Mouse (Mus musculus): ENCODE data around the gene Slc2a5. TPM values are rescaled to one million over a fixed set of nuclear protein-coding genes. Genes with fewer than 3 reads are reported as not detected.

The Slc2a5 gene
- polyA plus RNA-seq, 1 experiment, result 177 TPM

GRCm38 (mm10) chr4:150102822-150103221 is 16.3 kb upstream of the Slc2a5 start:
- WGBS, result 68% methylated on average over 7 of the region's 7 CpGs
- no peak overlapping the region for H3K27ac ChIP-seq (ENCODE audit: insufficient read depth, low read depth, low read length)
- no peak overlapping the region for H3K4me3 ChIP-seq (ENCODE audit: low read depth, low read length)
- TF ChIP-seq POLR2A (IDR thresholded peaks at IDR 0.05; ENCODE audit: low read depth, low read length), result no peak
- no peak for TF ChIP-seq CTCF (IDR thresholded peaks at IDR 0.05; ENCODE audit: extremely low read depth, insufficient read length, insufficient replicate concordance, low read depth, low read length)
- peaks cover 2% of the 10 kb centered on the region; the same call in 1 of the 2 replicates for H3K36me3 ChIP-seq (ENCODE audit: control insufficient read depth, insufficient read depth, low read length)
- 0 out of 2 replicates have a peak, but pooled peaks cover 3% of the 10 kb centered on the region for H3K4me1 ChIP-seq (ENCODE audit: control insufficient read depth, insufficient read depth, insufficient read length, low read length)
- H3K27me3 ChIP-seq (ENCODE audit: control insufficient read depth, insufficient read depth, low read length), result no peaks in the 10 kb centered on the region

- Histone ChIP-seq H3K27ac (ENCODE audit: insufficient read depth, low read depth, low read length) (no peak overlapping the region), H3K4me1 (ENCODE audit: control insufficient read depth, insufficient read depth, insufficient read length, low read length) (0 out of 2 replicates have a peak, but pooled peaks cover 3% of the 10 kb centered on the region), H3K27me3 (ENCODE audit: control insufficient read depth, insufficient read depth, low read length) (no peaks in the 10 kb centered on the region), H3K36me3 (ENCODE audit: control insufficient read depth, insufficient read depth, low read length) (no peaks in the 10 kb centered on the region; the same call in 1 of the 2 replicates), H3K4me3 (ENCODE audit: low read depth, low read length) (no peak overlapping the region)
- TF ChIP-seq CTCF (IDR thresholded peaks at IDR 0.05; ENCODE audit: extremely low read depth, insufficient read length, insufficient replicate concordance, low read depth, low read length) (no peak), POLR2A (IDR thresholded peaks at IDR 0.05; ENCODE audit: low read depth, low read length) (no peak)
- 31% methylated on average over 7 of the region's 7 CpGs for WGBS
Measured at GRCm38 (mm10) chr4:150105671-150106070, 13.4 kb upstream of the Slc2a5 start.

GRCm38 (mm10) chr4:150106637-150107036 is 12.4 kb upstream of the Slc2a5 start:
- Histone ChIP-seq H3K36me3 (ENCODE audit: control insufficient read depth, insufficient read depth, low read length) (no peaks in the 10 kb centered on the region; the same call in 1 of the 2 replicates), H3K4me3 (ENCODE audit: low read depth, low read length) (no peak overlapping the region), H3K27me3 (ENCODE audit: control insufficient read depth, insufficient read depth, low read length) (no peaks in the 10 kb centered on the region), H3K4me1 (ENCODE audit: control insufficient read depth, insufficient read depth, insufficient read length, low read length) (0 out of 2 replicates have a peak, but pooled peaks cover 3% of the 10 kb centered on the region), H3K27ac (ENCODE audit: insufficient read depth, low read depth, low read length) (no peak overlapping the region)
- WGBS, result 84% methylated on average over 5 of the region's 5 CpGs
- TF ChIP-seq CTCF (IDR thresholded peaks at IDR 0.05; ENCODE audit: extremely low read depth, insufficient read length, insufficient replicate concordance, low read depth, low read length), result no peak
- TF ChIP-seq POLR2A (IDR thresholded peaks at IDR 0.05; ENCODE audit: low read depth, low read length), result no peak

GRCm38 (mm10) chr4:150109636-150110035 is 9.4 kb upstream of the Slc2a5 start:
- TF ChIP-seq POLR2A (IDR thresholded peaks at IDR 0.05; ENCODE audit: low read depth, low read length), result no peak
- no peak for TF ChIP-seq CTCF (IDR thresholded peaks at IDR 0.05; ENCODE audit: extremely low read depth, insufficient read length, insufficient replicate concordance, low read depth, low read length)
- Histone ChIP-seq H3K27ac (ENCODE audit: insufficient read depth, low read depth, low read length) (no peak overlapping the region), H3K36me3 (ENCODE audit: control insufficient read depth, insufficient read depth, low read length) (no peaks in the 10 kb centered on the region), H3K27me3 (ENCODE audit: control insufficient read depth, insufficient read depth, low read length) (no peaks in the 10 kb centered on the region), H3K4me1 (ENCODE audit: control insufficient read depth, insufficient read depth, insufficient read length, low read length) (peaks cover 4% of the 10 kb centered on the region), H3K4me3 (ENCODE audit: low read depth, low read length) (no peak overlapping the region)
- 60% methylated on average over 3 of the region's 3 CpGs for WGBS

GRCm38 (mm10) chr4:150110373-150110772 is 8.7 kb upstream of the Slc2a5 start:
- WGBS, result 81% methylated on average over 9 of the region's 9 CpGs

GRCm38 (mm10) chr4:150112867-150113266 is 6.2 kb upstream of the Slc2a5 start:
- Histone ChIP-seq H3K27ac (ENCODE audit: insufficient read depth, low read depth, low read length) (no peak overlapping the region), H3K36me3 (ENCODE audit: control insufficient read depth, insufficient read depth, low read length) (no peaks in the 10 kb centered on the region), H3K4me1 (ENCODE audit: control insufficient read depth, insufficient read depth, insufficient read length, low read length) (peaks cover 14% of the 10 kb centered on the region), H3K27me3 (ENCODE audit: control insufficient read depth, insufficient read depth, low read length) (no peaks in the 10 kb centered on the region), H3K4me3 (ENCODE audit: low read depth, low read length) (no peak overlapping the region)
- WGBS, result 4% methylated on average over 15 of the region's 15 CpGs
- TF ChIP-seq CTCF (IDR thresholded peaks at IDR 0.05; ENCODE audit: extremely low read depth, insufficient read length, insufficient replicate concordance, low read depth, low read length) (peak; percentile 87), POLR2A (IDR thresholded peaks at IDR 0.05; ENCODE audit: low read depth, low read length) (no peak)

More at GRCm38 (mm10) chr4:150110373-150110772, 8.7 kb upstream of the Slc2a5 start:
- peaks cover 10% of the 10 kb centered on the region for H3K4me1 ChIP-seq (ENCODE audit: control insufficient read depth, insufficient read depth, insufficient read length, low read length)
- TF ChIP-seq POLR2A (IDR thresholded peaks at IDR 0.05; ENCODE audit: low read depth, low read length) (no peak), CTCF (IDR thresholded peaks at IDR 0.05; ENCODE audit: extremely low read depth, insufficient read length, insufficient replicate concordance, low read depth, low read length) (no peak)
- H3K4me3 ChIP-seq (ENCODE audit: low read depth, low read length), result no peak overlapping the region
- no peak overlapping the region for H3K27ac ChIP-seq (ENCODE audit: insufficient read depth, low read depth, low read length)
- H3K27me3 ChIP-seq (ENCODE audit: control insufficient read depth, insufficient read depth, low read length), result no peaks in the 10 kb centered on the region
- H3K36me3 ChIP-seq (ENCODE audit: control insufficient read depth, insufficient read depth, low read length), result no peaks in the 10 kb centered on the region

- H3K27me3 ChIP-seq (ENCODE audit: control insufficient read depth, insufficient read depth, low read length), result no peaks in the 10 kb centered on the region
- H3K27ac ChIP-seq (ENCODE audit: insufficient read depth, low read depth, low read length), result peak overlapping the region; percentile 70
- H3K4me1 ChIP-seq (ENCODE audit: control insufficient read depth, insufficient read depth, insufficient read length, low read length), result peaks cover 21% of the 10 kb centered on the region
- peak overlapping the region; percentile 39 for H3K4me3 ChIP-seq (ENCODE audit: low read depth, low read length)
- H3K36me3 ChIP-seq (ENCODE audit: control insufficient read depth, insufficient read depth, low read length), result no peaks in the 10 kb centered on the region
- 38% methylated on average over 26 of the region's 26 CpGs for WGBS
- no peak for TF ChIP-seq POLR2A (IDR thresholded peaks at IDR 0.05; ENCODE audit: low read depth, low read length)
- no peak for TF ChIP-seq CTCF (IDR thresholded peaks at IDR 0.05; ENCODE audit: extremely low read depth, insufficient read length, insufficient replicate concordance, low read depth, low read length)
Measured at GRCm38 (mm10) chr4:150114505-150115061, 4.5 kb upstream of the Slc2a5 start.
